Mouse (Mus musculus) MEL (cell line): ENCODE measurements around the gene AC109138.7. TPM values are rescaled to one million over a fixed set of nuclear protein-coding genes. Genes with fewer than 3 reads are reported as not detected.

Source experiments
- DNase-seq: peaks from one replicate; pipeline ENCODE4 v3.0.0; 2011; ENCODE audit warnings: low read depth, low spot score
- H3K27ac ChIP-seq: 2 replicates; pipeline ENCODE4 v1.5.1; 2012; ENCODE audit warnings: low read depth, mild to moderate bottlenecking, control low read depth, low read length, moderate library complexity; ENCODE audit not compliant: control insufficient read depth
- H3K27me3 ChIP-seq, 2 experiments: fragments of 150-350 bp in 1 of 2; sonication (generic) in 1 of 2; 2 replicates each; pipeline ENCODE4 v1.6.1; 2012; ENCODE audit warnings: low read length in 2 of 2, mild to moderate bottlenecking in 2 of 2, improper control_type of control experiment in 1 of 2, moderate library complexity in 1 of 2; ENCODE audit not compliant: insufficient read depth in 2 of 2, control insufficient read depth in 1 of 2
- H3K36me3 ChIP-seq, 2 experiments: 2 replicates each; pipeline ENCODE4 v1.6.1; 2012 to 2014; ENCODE audit warnings: low read length in 2 of 2, improper control_type of control experiment in 1 of 2, inconsistent platforms in 1 of 2, mild to moderate bottlenecking in 1 of 2; ENCODE audit not compliant: insufficient read depth in 2 of 2, control insufficient read depth in 1 of 2
- H3K4me1 ChIP-seq, 2 experiments: fragments of 150-350 bp in 1 of 2; sonication (generic) in 1 of 2; 2 replicates each; pipeline ENCODE4 v1.6.1; 2012; ENCODE audit warnings: low read length in 2 of 2, improper control_type of control experiment in 1 of 2, mild to moderate bottlenecking in 1 of 2; ENCODE audit not compliant: insufficient read depth in 2 of 2, control insufficient read depth in 1 of 2
- H3K4me3 ChIP-seq, 2 experiments: fragments of 150-350 bp in 1 of 2; sonication (generic) in 1 of 2; 2 replicates each; pipeline ENCODE4 v1.5.1; 2012; ENCODE audit warnings: low read depth in 2 of 2, low read length in 2 of 2, mild to moderate bottlenecking in 2 of 2, moderate library complexity in 2 of 2, control low read depth in 1 of 2, improper control_type of control experiment in 1 of 2; ENCODE audit not compliant: control insufficient read depth in 1 of 2, insufficient read depth in 1 of 2
- H3K79me2 ChIP-seq: 2 replicates; pipeline ENCODE4 v1.6.1; 2012; ENCODE audit warnings: mild to moderate bottlenecking, low read length, moderate library complexity; ENCODE audit not compliant: control insufficient read depth, poor library complexity, insufficient read depth
- H3K9ac ChIP-seq: 2 replicates; pipeline ENCODE4 v1.6.1; 2012; ENCODE audit warnings: low read depth, mild to moderate bottlenecking, control low read depth, low read length, moderate library complexity; ENCODE audit not compliant: control insufficient read depth, poor library complexity, severe bottlenecking
- H3K9me3 ChIP-seq: fragments of 150-350 bp; sonication (generic); replicated peaks from 2 replicates; pipeline ENCODE4 v1.6.1; 2012; ENCODE audit warnings: mild to moderate bottlenecking, low read length, improper control_type of control experiment, moderate library complexity; ENCODE audit not compliant: insufficient read depth
- CHD1 ChIP-seq: IDR thresholded peaks from 2 replicates; pipeline ENCODE4 v1.6.1; 2012; ENCODE audit warnings: low read depth, mild to moderate bottlenecking, inconsistent platforms, low read length, improper control_type of control experiment
- CTCF ChIP-seq, 3 experiments: IDR thresholded peaks in 2 of 3; conservative IDR thresholded peaks in 1 of 3; 2 replicates each; pipeline ENCODE4 v1.5.1; 2011 to 2012; ENCODE audit warnings: low read length in 3 of 3, low read depth in 2 of 3, mild to moderate bottlenecking in 2 of 3, improper control_type of control experiment in 1 of 3, inconsistent platforms in 1 of 3, mixed read lengths in 1 of 3, moderate library complexity in 1 of 3; ENCODE audit not compliant: control insufficient read depth in 1 of 3, insufficient read depth in 1 of 3, poor library complexity in 1 of 3, severe bottlenecking in 1 of 3
- E2F4 ChIP-seq: IDR thresholded peaks from 2 replicates; pipeline ENCODE4 v1.6.1; 2011; ENCODE audit warnings: low read depth, low read length, improper control_type of control experiment, borderline replicate concordance
- ELF1 ChIP-seq: IDR thresholded peaks from 2 replicates; pipeline ENCODE4 v1.6.1; 2014; ENCODE audit warnings: low read depth, mild to moderate bottlenecking, inconsistent platforms, low read length, improper control_type of control experiment, moderate library complexity
- EP300 ChIP-seq, 2 experiments: IDR thresholded peaks; 2 replicates each; pipeline ENCODE4 v1.6.1; 2011; ENCODE audit warnings: improper control_type of control experiment in 2 of 2, low read length in 2 of 2, low read depth in 1 of 2, mild to moderate bottlenecking in 1 of 2
- GATA1 ChIP-seq: IDR thresholded peaks from 2 replicates; pipeline ENCODE4 v1.6.1; 2011; ENCODE audit warnings: low read depth, low read length, improper control_type of control experiment
- KAT2A ChIP-seq: conservative IDR thresholded peaks from 2 replicates; pipeline ENCODE4 v1.6.1; 2012; ENCODE audit warnings: low read depth, low read length, improper control_type of control experiment, inconsistent platforms
- MAFK ChIP-seq: IDR thresholded peaks from 2 replicates; pipeline ENCODE4 v1.6.1; 2011; ENCODE audit warnings: low read depth, mild to moderate bottlenecking, low read length, improper control_type of control experiment, borderline replicate concordance
- MAX ChIP-seq: IDR thresholded peaks from 2 replicates; pipeline ENCODE4 v1.6.1; 2011; ENCODE audit warnings: low read length, improper control_type of control experiment
- MAZ ChIP-seq: IDR thresholded peaks from 2 replicates; pipeline ENCODE4 v1.6.1; 2012; ENCODE audit warnings: low read depth, mild to moderate bottlenecking, inconsistent platforms, low read length, improper control_type of control experiment
- MYB ChIP-seq: IDR thresholded peaks from 2 replicates; pipeline ENCODE4 v1.6.1; 2011; ENCODE audit warnings: mild to moderate bottlenecking, low read depth, low read length, improper control_type of control experiment
- MYC ChIP-seq: IDR thresholded peaks from 2 replicates; pipeline ENCODE4 v1.6.1; 2011; ENCODE audit warnings: low read depth, mild to moderate bottlenecking, low read length, improper control_type of control experiment, moderate library complexity
- NRF1 ChIP-seq: IDR thresholded peaks from 2 replicates; pipeline ENCODE4 v1.6.1; 2014; ENCODE audit warnings: low read depth, mild to moderate bottlenecking, inconsistent platforms, low read length, improper control_type of control experiment, moderate library complexity; ENCODE audit not compliant: poor library complexity, insufficient read depth, severe bottlenecking
- POLR2A ChIP-seq, 2 experiments: IDR thresholded peaks; 2 replicates each; pipeline ENCODE4 v1.6.1; 2011 to 2012; ENCODE audit warnings: low read length in 2 of 2, mild to moderate bottlenecking in 2 of 2, control low read depth in 1 of 2, improper control_type of control experiment in 1 of 2, low read depth in 1 of 2, moderate library complexity in 1 of 2; ENCODE audit not compliant: control insufficient read depth in 1 of 2, insufficient read depth in 1 of 2, poor library complexity in 1 of 2
- POLR2AphosphoS2 ChIP-seq: IDR thresholded peaks from 2 replicates; pipeline ENCODE4 v1.6.1; 2011; ENCODE audit warnings: low read length, improper control_type of control experiment
- RAD21 ChIP-seq: IDR thresholded peaks from 2 replicates; pipeline ENCODE4 v1.6.1; 2011; ENCODE audit warnings: mild to moderate bottlenecking, low read depth, low read length, improper control_type of control experiment
- USF1 ChIP-seq: IDR thresholded peaks from 2 replicates; pipeline ENCODE4 v1.6.1; 2014; ENCODE audit warnings: low read depth, mild to moderate bottlenecking, inconsistent platforms, low read length, improper control_type of control experiment, moderate library complexity
- ZC3H11A ChIP-seq: IDR thresholded peaks from 2 replicates; pipeline ENCODE4 v1.6.1; 2012; ENCODE audit warnings: low read depth, mild to moderate bottlenecking, inconsistent platforms, low read length, improper control_type of control experiment
- ZMIZ1 ChIP-seq: IDR thresholded peaks from 2 replicates; pipeline ENCODE4 v1.6.1; 2012; ENCODE audit warnings: low read depth, mild to moderate bottlenecking, inconsistent platforms, low read length, improper control_type of control experiment, moderate library complexity
- polyA plus RNA-seq, 2 experiments: library from polyadenylated mRNA; stranded (reverse) in 1 of 2; unstranded in 1 of 2; fragments of >175 nt in 1 of 2; fragments of >200 nt in 1 of 2; gene quantifications; 2 replicates each; pipeline versions ENCODE4 v1.2.1 to v1.2.4; 2012; ENCODE audit warnings: low replicate concordance in 2 of 2, low read depth in 1 of 2; ENCODE audit not compliant: insufficient read length in 2 of 2, insufficient read depth in 1 of 2, missing spikeins in 1 of 2
- total RNA-seq: library from RNA; depleted of rRNA; stranded (reverse); fragments of 300-350 nt; gene quantifications from 2 replicates; pipeline ENCODE4 v1.2.3, GENCODE M21; 2012

The AC109138.7 gene
- total and polyA plus RNA-seq, 3 experiments, result not detected

- Histone ChIP-seq H3K9me3 (no peaks in the 10 kb centered on the region), H3K4me3 (no peak overlapping the region), H3K27me3 (no peaks in the 10 kb centered on the region), H3K36me3 (peaks cover 6 to 21% of the 10 kb centered on the region in 2 experiments; a peak in 3 of 4 replicates), H3K4me1 (peaks cover 6 to 23% of the 10 kb centered on the region in 2 experiments), H3K9ac (no peak overlapping the region), H3K27ac (no peak overlapping the region), H3K79me2 (peaks cover 29% of the 10 kb centered on the region)
- DNase-seq, result no peak
- TF ChIP-seq POLR2A (IDR thresholded peaks at IDR 0.05; ENCODE audit: control insufficient read depth in 1 of 2, insufficient read depth in 1 of 2, low read depth in 1 of 2, low read length in 2 of 2, poor library complexity in 1 of 2) (0 out of 4 replicates have a peak, but pooled peaks of 1 of the 2 experiments have one; percentile 36), RAD21 (no peak), ZC3H11A (no peak), POLR2AphosphoS2 (peak; percentile 33; the same call in 1 of the 2 replicates), NRF1 (no peak), CTCF (IDR thresholded peaks at IDR 0.05 in 2 of 3, conservative IDR thresholded peaks at IDR 0.05 in 1 of 3; ENCODE audit: control insufficient read depth in 1 of 3, insufficient read depth in 1 of 3, low read depth in 2 of 3, low read length in 3 of 3, poor library complexity in 1 of 3, severe bottlenecking in 1 of 3) (no peak), MAX (no peak), ZMIZ1 (peak; percentile 56; the same call in 1 of the 2 replicates), ELF1 (no peak), MYC (no peak), EP300 (IDR thresholded peaks at IDR 0.05; ENCODE audit: low read depth in 1 of 2, low read length in 2 of 2) (no peak)
Measured at GRCm38 (mm10) chr19:4194776-4195650, 19.1 kb upstream of the AC109138.7 start.

GRCm38 (mm10) chr19:4196048-4196447 is 18.1 kb upstream of the AC109138.7 start:
- no peaks in the 10 kb centered on the region for H3K27me3 ChIP-seq
- no peak for DNase-seq
- H3K9me3 ChIP-seq, result no peaks in the 10 kb centered on the region
- no peak overlapping the region for H3K27ac ChIP-seq
- H3K79me2 ChIP-seq, result peaks cover 37% of the 10 kb centered on the region
- H3K4me1 ChIP-seq, result peaks cover 6 to 27% of the 10 kb centered on the region in 2 experiments
- H3K36me3 ChIP-seq, result peaks cover 6 to 23% of the 10 kb centered on the region in 2 experiments; a peak in 3 of 4 replicates
- H3K9ac ChIP-seq, result no peak overlapping the region
- TF ChIP-seq USF1 (no peak), CHD1 (no peak), GATA1 (no peak), MYB (no peak), MAFK (no peak), MAZ (no peak), KAT2A (no peak), E2F4 (no peak)
- H3K4me3 ChIP-seq, result no peak overlapping the region
